Mouse (Mus musculus) urinary bladder, postnatal 36 days (tissue): Measurements from ENCODE around the gene Olfr112.
"Not testable (repeated sequence)": the region's sequence is repeated elsewhere in the genome, so short reads cannot be mapped to it uniquely, and the experiment has no call there.

Experiments
- DNase-seq, 2 experiments: peaks; one replicate each; pipeline ENCODE4 v3.0.0; 2022; ENCODE audit warnings: low spot score in 2 of 2, mixed read lengths in 1 of 2

The Olfr112 gene

GRCm38 (mm10) chr17:37569351-37569750, at the start of gene Olfr112:
Olfr112 (minus strand) TSS chr17:37569451.
- DNase-seq: no peak

GRCm38 (mm10) chr17:37592643-37593042, 23.4 kb upstream of the Olfr112 start, which contains the start of gene Olfr114:
Olfr114 (minus strand) TSS chr17:37592743.
- DNase-seq: no peak

GRCm38 (mm10) chr17:37577563-37577962, 8.3 kb upstream of the Olfr112 start, which contains the start of gene Olfr113:
Olfr113 (minus strand) TSS chr17:37577663.
- no peak for DNase-seq

- DNase-seq: no peak
Observed at GRCm38 (mm10) chr17:37558913-37559615, 10.2 kb downstream of the Olfr112 start.

- DNase-seq: no peak
Observed at GRCm38 (mm10) chr17:37543800-37544435, 25.3 kb downstream of the Olfr112 start.

- DNase-seq: no peak
Observed at GRCm38 (mm10) chr17:37541454-37542119, 27.7 kb downstream of the Olfr112 start.

- DNase-seq: not testable (repeated sequence)
Observed at GRCm38 (mm10) chr17:37538416-37538815, 30.8 kb downstream of the Olfr112 start.

GRCm38 (mm10) chr17:37535173-37535572, 34.1 kb downstream of the Olfr112 start:
- DNase-seq: no peak

- not testable (repeated sequence) for DNase-seq
Observed at GRCm38 (mm10) chr17:37525427-37525826, 43.8 kb downstream of the Olfr112 start.

- DNase-seq: not testable (repeated sequence)
Observed at GRCm38 (mm10) chr17:37524612-37525011, 44.6 kb downstream of the Olfr112 start.
